Mouse (Mus musculus) left cerebral cortex, postnatal 10 days (tissue): ENCODE measurements around the gene Snapc4. TPM values are rescaled to one million over a fixed set of nuclear protein-coding genes. Genes with fewer than 3 reads are reported as not detected.

Experiments
- DNase-seq, 2 experiments: peaks; one replicate each; pipeline ENCODE4 v3.0.0; 2021 to 2022; ENCODE audit warnings: low spot score in 2 of 2, mixed read lengths in 1 of 2; ENCODE audit errors: extremely low spot score in 1 of 2
- intact Hi-C: fragments of 180-260 bp; cut with DNase I; formaldehyde crosslinking; loops from one replicate; pipeline ENCODE4 v1.15.1; 2025
- total RNA-seq, 2 experiments: library from RNA; stranded (reverse); gene quantifications; 2 replicates each; pipeline ENCODE4 v1.2.3; 2021

Snapc4 gene
- 10 to 100 TPM; 78.8 to 80.9 TPM for total RNA-seq

DNA sequence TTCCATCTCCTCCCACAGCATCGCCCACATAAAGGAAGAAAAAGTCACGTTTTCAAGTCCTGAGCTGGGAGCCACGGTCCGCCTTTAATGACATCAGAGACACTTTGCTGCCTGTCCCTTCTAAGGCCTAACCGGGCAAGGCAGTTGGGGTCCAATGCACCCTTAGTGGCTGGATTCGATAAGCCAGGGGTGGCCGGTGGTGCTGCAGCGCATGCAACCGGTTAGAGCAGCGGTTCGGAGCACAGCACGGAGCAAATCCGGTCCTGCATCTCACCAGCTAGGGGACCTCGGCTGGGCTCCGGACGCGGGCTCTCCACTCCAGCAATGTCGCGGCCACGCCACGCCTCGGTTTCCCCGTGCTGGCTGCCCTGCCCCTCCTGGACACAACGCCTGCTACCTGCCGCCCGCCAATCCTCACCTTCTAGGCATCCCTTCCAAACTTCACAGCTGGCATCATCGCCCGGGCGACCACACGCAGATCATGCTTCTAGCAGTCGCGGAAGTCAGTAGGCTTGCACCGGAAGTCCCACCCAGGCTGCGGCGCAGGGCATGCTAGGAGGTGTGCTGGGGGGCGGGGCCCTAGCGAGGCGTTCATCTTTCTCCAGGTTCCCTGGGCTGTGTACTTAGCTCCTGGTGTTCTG is at the start of gene Snapc4:
Gene Snapc4 (minus strand): TSS at position 523 of the 641 bp plus-strand sequence.
- peak; percentile 77 to 91 for DNase-seq
- intact Hi-C loops, result loop anchor here (10.0 kb wide), 1 partner anchor 225 kb away; no protein-coding TSS in a partner anchor

DNA sequence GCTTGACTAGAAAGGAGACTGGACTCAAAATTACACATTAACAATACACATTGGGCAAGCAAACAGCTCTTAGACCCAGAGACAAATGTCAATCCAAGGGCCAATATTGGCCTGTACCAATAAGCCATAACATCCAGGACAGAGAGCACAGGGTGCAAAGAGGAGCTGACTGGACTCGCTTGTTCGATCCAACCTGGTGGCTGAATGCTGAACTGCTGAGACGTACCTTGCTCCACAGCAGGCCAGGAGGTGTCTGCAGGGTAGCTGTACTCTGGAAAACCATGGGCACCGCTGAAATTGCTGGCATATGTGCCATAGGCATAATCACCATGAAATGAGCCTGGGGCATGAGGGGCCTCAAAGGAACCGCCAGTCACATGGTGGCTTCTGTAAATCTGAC is 49.4 kb upstream of the Snapc4 start:
- no peak for DNase-seq
- intact Hi-C loops, result loop anchor here (5.0 kb wide), 1 partner anchor 58 kb away; no protein-coding TSS in a partner anchor

DNA sequence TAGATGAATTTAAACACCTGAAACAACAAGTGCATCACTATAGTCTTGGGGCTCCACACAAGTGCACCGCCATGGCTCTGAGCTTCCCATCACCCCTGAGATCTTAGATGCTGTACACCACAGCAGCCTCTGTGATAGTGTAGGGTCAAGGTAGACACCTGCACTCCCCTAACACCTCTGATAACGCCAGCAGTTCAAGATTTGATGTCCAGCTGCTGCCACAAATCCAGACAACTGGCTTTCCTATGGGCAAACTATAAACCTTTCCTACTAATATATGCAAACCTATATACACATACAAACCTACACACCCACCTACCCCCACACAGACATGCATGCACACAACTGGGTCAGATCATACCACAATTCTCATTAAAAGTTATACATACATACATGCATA is 44.1 kb upstream of the Snapc4 start:
- intact Hi-C loops, result no loop called here
- DNase-seq, result no peak

DNA sequence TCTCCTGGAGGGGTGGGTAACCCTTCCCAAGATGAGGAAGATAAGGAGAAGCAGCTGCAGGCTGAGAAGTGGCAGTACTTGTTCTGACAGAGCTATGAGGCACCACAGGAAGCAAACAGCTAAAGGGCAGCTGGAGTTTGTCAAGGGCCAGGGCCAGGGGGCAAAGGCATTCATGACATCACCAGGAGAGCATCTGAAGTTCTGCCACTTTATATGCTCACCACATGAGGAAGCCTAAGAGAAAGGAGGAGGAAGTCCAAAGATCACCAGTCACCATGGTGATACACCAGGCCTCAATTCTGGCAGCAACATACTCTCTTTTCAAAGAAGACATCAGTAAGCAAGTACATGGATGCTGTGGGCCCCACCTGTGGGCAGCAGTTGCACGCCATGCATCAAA is 42.6 kb upstream of the Snapc4 start:
- no peak for DNase-seq
- intact Hi-C loops, result no loop called here

DNA sequence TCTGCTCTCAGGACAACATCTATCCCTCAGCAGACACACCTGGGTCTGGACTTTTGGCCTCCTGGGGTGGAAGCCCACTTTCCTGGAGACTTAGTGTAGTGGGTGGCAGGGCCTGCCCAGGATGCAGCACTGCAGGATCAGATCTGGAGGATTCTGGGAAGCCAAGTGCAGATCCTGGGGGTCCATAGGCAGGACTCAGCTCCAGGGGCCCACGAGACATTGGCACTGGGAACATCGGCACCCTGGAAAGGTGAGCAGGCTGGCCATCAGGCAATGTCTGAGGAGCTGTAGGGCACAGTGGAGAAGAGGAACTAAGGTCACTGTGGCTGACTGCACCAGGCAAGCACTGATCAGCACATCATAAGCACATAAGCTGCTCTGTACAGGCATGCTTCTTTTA is 41.5 kb upstream of the Snapc4 start:
- intact Hi-C loops, result no loop called here
- DNase-seq, result no peak

DNA sequence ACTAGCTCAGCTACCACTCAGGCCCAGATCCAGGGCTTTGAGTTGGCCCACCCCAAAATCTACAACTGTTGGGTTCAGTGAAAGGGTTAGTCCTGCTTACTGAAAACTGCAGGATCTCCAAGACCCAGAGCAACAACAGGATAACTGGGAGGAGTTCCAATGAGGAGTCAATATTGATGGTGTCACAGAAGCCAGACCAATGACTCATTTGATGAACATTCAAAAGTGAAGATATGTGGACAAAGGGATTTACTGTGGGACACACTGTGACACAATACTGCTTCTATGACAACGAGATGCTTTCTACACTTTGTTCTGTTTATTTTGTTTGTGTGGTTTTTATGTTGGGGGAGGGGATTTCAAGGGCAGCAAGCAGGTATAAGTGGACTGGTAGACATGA is 37.7 kb upstream of the Snapc4 start:
- DNase-seq, result no peak
- intact Hi-C loops, result no loop called here

DNA sequence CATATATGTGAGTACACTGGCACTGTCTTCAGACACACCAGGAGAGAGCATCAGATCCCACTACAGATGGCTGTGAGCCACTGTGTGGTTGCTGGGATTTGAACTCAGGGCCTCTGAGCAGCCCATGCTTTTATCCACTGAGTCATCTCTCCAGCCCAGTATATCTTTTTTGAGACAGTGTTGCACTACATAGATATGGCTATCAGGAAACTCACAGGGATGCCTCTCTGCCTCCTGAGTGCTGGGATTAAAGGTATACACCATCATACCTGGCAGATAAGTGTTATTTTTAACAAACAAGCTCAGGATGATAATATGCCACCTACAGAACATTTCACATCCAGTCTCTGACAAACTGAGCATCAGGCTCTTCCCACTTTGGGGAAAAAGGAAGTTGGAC is 36.6 kb upstream of the Snapc4 start:
- intact Hi-C loops, result no loop called here
- no peak for DNase-seq

DNA sequence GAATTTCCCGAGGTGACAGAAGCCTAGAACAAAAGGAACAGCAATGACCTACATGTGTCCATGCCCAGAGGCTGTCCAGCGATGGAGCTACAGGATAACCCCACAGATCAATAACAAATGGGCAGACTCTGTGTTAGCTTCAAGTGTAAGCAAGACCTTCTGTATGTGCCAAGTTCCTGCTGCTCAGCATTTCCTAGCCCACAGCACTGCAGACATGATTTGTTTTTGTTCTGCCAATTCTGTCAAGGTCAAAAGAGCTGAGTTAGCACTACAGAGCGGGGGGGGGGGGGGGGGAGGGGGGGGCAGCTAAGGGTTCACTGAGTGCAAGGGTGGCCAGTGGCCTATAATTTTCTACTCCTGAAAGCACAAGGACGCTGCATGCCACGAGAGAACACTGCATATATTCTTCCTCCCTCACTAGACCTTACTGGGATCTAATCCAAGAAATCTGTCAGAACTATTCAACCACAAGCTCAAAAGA is 30.5 kb upstream of the Snapc4 start:
- intact Hi-C loops, result no loop called here
- DNase-seq, result no peak

DNA sequence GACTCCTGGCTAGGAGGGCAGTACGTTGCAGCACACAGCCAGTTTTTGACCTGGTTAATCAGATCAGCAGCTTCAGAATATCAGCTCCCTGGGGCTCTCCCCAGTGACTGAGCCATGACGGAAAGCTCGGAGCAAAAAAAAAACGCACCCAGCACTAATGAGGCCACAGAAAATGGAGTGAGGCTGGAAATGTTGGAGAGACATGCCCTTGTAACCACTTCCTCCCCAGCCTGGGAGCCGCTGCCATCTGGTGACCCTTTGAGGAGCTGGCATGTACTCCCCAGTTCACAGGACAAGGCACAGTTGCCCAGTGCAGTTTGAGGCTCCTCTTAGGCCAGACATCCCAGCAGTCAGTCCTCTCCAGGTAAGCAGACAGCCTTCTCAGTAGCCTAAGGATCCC is 29.6 kb upstream of the Snapc4 start:
- no peak for DNase-seq
- intact Hi-C loops, result no loop called here

DNA sequence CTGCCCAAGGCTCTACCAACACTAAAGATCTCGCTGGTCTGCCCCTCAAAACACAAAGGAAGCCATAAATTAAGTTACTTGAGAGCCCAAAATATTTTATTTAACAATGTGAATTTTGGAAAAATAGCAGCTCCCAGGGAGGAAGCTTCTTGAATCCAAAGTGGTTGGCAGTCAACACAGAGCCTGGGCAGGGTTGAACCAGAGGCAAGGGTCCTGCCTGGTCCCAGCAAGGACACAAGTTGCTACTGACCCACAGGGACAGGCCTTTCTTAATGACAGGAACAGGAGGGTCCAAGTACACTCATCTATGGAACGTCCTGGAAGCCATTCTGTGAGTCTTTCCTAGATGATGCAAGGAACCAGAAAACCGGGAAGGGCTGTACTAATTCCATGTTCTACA is 28.9 kb upstream of the Snapc4 start:
- intact Hi-C loops, result no loop called here
- DNase-seq, result no peak

DNA sequence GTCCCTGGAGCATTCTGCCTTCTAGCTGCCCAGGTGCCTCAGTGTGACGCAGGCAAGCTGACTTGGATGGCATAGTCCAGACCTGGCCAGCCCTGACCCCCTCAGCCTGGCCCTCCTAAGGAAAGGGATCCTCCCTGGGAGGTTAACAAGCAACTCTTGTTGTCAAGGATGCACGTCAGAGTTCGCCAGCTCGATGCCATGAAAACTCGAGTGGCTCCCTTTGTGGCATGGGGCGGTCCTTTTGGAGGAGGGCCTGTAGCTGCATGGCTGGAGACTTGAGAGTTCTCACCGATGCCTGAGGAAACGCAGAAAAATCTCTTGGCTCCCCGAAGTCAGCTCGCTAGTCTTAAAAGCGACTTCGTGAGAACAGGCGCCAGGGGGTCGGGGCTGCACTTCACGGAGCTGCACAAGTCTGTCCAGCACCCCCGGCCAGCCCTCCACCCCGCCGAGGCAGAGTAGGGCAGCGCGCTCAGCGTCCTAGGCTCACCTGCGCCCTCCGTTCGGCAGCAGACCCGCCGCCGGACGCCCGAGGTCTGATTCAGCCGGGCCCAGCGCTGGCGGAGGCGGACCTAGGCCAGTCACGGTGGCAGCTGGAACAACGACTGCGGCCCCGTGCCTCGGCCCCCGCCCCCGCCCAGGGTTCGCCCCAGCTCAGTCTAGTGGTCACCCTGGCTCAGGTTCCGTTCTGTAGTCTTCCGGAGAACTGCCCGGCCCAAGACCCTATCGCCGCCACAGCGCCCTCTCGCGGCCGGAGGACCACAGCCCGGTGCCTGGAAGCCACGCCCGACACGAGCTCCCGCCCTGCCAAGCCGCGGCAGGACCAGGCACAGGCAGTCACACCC is 28.3 kb upstream of the Snapc4 start, which contains the start of gene Inpp5e:
Gene Inpp5e (minus strand): TSS at position 689 of the 842 bp plus-strand sequence.
- intact Hi-C loops, result no loop called here
- peak; percentile 93 to 96 for DNase-seq

DNA sequence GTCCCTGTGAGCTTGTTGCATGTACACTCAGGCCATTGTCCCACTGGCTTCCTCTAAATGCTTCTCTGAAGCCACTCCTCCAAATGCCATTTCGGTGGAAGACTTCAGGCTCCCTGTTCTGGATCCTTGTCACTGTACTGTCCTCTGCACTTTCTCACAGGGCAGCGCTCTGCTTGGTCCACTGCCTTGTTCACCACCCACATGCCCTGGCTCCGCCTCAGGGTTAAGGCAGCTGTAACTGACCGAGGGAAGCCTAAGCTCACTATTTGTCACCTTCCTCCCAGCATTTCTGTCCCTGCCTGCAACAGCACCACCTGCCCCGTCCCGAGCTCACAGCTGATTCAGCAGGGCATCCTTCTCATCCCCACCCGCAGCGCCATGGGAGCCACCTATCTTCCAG is 22.9 kb upstream of the Snapc4 start:
- intact Hi-C loops, result no loop called here
- peak in 1 of 2 experiments; percentile 18 for DNase-seq

DNA sequence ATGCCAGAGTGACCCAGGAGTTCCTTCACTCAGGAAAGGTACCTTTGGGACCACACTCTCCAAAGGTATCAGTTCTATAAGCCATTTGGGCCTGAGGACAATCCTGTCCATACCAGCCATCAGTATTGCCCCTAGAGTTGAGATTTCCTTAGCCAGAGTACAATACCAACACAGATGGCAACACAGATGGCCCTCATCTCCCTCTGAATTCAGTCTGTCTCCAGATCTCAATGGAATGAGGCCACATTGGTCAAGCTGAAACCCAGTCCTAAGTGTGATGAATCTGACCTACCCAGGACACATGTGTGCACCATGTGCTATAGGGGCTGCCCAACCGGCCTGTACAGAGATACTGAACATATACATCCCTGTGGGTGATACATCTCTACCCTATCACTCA is 21.8 kb upstream of the Snapc4 start:
- intact Hi-C loops, result no loop called here
- peak in 1 of 2 experiments; percentile 6 for DNase-seq

DNA sequence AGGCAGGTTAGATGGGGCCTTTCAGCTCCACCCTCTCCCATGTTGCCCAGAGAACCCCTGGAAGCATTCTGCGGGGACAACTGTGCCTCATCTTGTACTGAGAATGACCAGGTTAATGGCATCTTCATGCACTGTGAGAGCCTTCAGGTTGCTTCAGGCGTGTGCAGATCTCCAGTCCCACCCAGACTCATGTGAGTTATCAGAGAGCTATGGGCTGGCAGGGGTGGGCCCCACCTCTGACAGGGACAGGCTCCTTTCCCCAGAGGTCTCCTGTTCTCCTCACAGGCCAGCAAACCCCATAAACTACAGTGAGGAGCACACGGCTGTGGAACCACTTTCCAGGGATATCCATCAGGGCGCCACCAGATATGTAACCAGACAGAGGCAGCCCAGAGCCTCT is 20.6 kb upstream of the Snapc4 start:
- intact Hi-C loops, result no loop called here

DNA sequence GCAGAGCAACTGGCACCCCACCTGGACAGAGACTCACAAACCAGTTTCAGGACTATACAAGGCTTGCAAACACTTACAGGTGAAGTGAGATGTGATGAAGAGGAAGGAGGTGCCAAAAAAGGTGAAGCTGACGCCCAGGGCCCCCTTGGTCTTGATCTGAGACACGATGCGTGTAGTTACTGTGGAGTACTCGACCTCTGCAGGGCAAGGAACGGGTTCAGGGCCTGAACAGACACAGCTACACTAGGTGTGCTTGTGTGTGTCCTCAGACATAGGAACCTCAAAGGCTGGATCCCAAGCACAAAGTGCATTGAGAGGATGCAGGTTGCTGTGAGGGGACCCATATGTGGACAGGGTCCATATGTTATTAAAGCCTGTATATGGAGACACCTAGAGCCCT is 19.8 kb upstream of the Snapc4 start:
- intact Hi-C loops, result no loop called here
- DNase-seq, result peak in 1 of 2 experiments; percentile 8

More for the DNA sequence above, 20.6 kb upstream of the Snapc4 start:
- DNase-seq, result no peak

DNA sequence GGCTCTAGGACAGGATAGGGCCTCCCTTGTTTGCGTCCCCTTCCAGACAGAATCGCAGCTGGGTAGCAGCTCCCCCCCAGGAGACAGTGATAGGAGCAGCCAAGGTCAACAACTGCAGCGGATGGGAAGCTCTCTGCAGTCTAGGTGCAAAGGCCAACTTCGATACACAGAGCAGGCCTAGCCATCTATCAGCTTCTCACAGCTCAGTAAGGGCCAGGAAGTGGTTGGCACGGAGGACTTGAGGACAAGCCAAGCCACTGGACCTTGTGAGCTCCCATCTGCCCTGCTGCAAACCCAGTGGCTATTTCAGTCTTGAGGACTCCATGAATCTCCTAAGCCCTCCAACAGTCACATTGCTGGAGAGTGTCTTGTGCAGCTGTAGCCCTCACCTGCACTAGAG is 19.2 kb upstream of the Snapc4 start:
- DNase-seq, result no peak
- intact Hi-C loops, result no loop called here

DNA sequence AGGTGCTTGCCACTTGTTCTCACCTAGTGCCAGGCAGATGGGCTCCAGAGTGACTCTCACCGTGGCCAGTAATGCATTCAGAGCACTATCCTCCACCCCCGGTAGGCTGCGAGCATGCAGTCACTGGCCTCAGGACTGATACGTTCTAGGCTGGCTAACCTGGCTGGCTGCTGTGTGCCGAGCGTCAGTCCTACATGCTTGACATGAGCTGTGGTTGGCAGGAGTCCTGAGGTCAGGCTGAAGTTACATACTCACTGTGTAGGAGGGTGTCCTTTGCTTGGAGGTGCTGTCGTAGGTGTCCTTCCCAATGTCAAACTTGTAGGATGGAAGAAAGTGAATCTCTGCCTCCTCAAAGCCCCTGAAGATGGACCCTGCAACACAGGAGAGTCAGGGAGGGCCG is 18.5 kb upstream of the Snapc4 start:
- no peak for DNase-seq
- intact Hi-C loops, result no loop called here

DNA sequence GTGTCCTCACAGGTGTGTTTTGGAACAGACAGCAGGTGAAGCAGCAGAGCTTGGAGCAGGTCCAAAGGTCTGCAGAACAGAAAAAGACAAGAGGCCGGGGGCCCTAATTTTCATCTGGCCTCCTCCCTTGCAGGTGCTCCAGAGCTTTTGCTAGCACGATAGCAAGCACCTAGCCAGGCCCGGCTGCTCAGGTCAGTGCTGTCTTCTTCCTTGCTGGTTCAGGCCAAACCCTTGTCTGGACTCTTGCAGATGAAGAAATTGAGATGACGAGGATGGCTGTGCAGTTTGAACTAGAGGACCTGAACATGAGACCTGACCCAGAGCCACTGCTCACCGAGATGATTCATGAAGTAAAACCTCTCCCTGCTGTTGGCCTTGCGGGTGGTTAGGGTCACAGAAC is 11.2 kb upstream of the Snapc4 start:
- intact Hi-C loops, result no loop called here
- DNase-seq, result peak in 1 of 2 experiments; percentile 16

DNA sequence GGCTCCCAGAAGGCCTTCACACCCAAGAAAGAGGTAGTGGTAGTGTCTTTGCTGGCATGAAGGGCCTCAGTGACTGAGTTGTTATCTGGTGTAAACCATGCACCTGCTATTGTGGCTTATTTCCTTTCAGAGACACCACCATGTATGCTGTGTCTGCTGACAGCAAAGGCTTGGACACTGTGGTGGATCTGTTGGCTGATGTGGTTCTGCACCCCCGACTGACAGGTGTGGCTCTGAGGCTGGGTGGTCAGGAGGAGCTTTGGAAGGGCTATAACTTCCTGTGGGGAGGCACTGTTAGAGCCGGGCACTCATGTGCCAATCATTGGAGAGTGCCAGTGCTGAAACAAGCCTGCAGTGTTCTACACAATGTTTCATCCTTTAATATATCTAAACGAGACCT is 10.5 kb upstream of the Snapc4 start:
- intact Hi-C loops, result no loop called here
- no peak for DNase-seq

DNA sequence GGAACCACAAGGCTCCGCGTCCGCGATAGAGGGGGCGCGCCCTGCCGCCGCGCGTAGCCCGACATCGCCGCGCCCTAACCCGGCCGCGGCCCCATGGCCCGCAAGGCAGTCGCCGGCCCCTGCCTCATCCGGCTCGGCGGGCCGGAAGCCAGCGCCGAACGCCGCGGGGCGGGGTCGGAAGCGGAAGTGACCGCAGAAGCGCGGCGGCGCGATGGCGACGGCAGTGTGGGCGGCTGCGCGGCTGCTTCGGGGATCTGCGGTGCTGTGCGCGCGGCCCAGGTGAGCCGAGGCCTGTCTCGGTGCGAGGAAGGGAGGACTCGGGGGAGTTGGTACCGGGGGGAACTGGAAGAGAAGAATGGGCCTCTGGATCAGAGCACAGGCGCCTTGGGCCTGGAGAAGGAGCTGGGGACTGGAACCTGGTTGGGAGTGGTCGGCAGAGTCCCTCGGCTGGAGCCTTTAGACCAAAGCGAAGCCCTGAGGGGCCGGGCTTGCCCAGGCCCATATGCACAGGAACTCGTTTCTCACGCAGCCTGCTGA is 8.8 kb upstream of the Snapc4 start, which contains the start of the genes Entr1 and Pmpca:
Gene Entr1 (minus strand): TSS at position 163 of the 537 bp plus-strand sequence.
Gene Pmpca (plus strand): TSS at position 186 of the 537 bp plus-strand sequence.
- intact Hi-C loops, result loop anchor here (10.0 kb wide), 1 partner anchor 234 kb away; no protein-coding TSS in a partner anchor

More for the DNA sequence above, 8.8 kb upstream of the Snapc4 start, which contains the start of the genes Entr1 and Pmpca:
- peak; percentile 73 to 92 for DNase-seq
